In the genomic region with DNA sequence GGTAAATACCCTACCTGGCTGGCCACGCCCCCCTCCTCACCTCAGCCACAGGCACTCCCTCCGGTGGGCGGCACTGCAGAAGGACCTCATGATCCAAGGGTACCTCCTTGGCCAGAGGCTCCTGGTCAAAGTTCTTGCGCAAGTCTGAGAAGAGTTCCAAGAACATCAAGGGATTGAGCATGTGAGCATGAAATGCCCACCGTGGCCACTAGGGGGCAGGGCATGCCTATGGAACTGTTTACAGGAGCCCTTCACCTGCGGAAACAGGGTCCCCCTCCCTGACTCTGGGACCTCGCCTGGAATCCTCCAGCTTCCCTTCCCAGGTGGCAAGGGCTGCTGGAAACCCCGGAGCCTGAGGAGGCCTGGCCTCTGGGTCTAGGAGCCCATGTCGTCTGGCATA, we compare ENCODE assay signal across 8 mouse cellular contexts. TPM values are rescaled to one million over a fixed set of nuclear protein-coding genes. Genes with fewer than 3 reads are reported as not detected.
DNase-seq lines count a peak whose midpoint lies in the region; ATAC-seq and TF ChIP-seq lines count a peak whose summit lies in the region.

No protein-coding gene starts in this region.

- H3K27me3 ChIP-seq in E14TG2a.4 (ENCODE audit: insufficient read depth, low read length), result peaks cover 30% of the 10 kb centered on the region
- H3K27me3 ChIP-seq in forebrain, embryonic 11.5 days (ENCODE audit: control insufficient read depth, insufficient read depth, low read length), result no peaks in the 10 kb centered on the region
- no peaks in the 10 kb centered on the region for H3K27me3 ChIP-seq in heart, embryonic 16.5 days (ENCODE audit: control insufficient read depth, insufficient read depth, low read length)
- no peaks in the 10 kb centered on the region for H3K27me3 ChIP-seq in liver, embryonic 14.5 days (ENCODE audit: control insufficient read depth, insufficient read depth, low read length)
- H3K27me3 ChIP-seq in neural tube, embryonic 15.5 days (replicated peaks), result no peaks in the 10 kb centered on the region
- H3K27me3 ChIP-seq in thymus, adult 2 months (ENCODE audit: control insufficient read depth, insufficient read depth, low read length), result no peaks in the 10 kb centered on the region

- H3K36me3 ChIP-seq in E14TG2a.4 (ENCODE audit: insufficient read depth, low read length), result no peaks in the 10 kb centered on the region
- no peaks in the 10 kb centered on the region for H3K36me3 ChIP-seq in forebrain, embryonic 11.5 days (ENCODE audit: control insufficient read depth, insufficient read depth, low read length)
- H3K36me3 ChIP-seq in heart, embryonic 16.5 days (ENCODE audit: control insufficient read depth, insufficient read depth), result peaks cover 14% of the 10 kb centered on the region
- H3K36me3 ChIP-seq in liver, embryonic 14.5 days (replicated peaks; ENCODE audit: control insufficient read depth, insufficient read depth, low read depth), result no peaks in the 10 kb centered on the region
- H3K36me3 ChIP-seq in neural tube, embryonic 15.5 days, result no peaks in the 10 kb centered on the region
- no peaks in the 10 kb centered on the region for H3K36me3 ChIP-seq in thymus, adult 2 months (ENCODE audit: control insufficient read depth, insufficient read depth, low read length)

- H3K4me1 ChIP-seq in E14TG2a.4 (replicated peaks; ENCODE audit: low read depth, low read length), result peaks cover 77% of the 10 kb centered on the region
- peaks cover 2% of the 10 kb centered on the region for H3K4me1 ChIP-seq in forebrain, embryonic 11.5 days (replicated peaks; ENCODE audit: control insufficient read depth, insufficient read depth, low read length)
- H3K4me1 ChIP-seq in heart, embryonic 16.5 days (ENCODE audit: control insufficient read depth, insufficient read depth, low read length), result peaks cover 6% of the 10 kb centered on the region
- no peaks in the 10 kb centered on the region for H3K4me1 ChIP-seq in liver, embryonic 14.5 days (replicated peaks; ENCODE audit: control insufficient read depth in 2 of 2, insufficient read depth in 2 of 2, low read length in 1 of 2)
- H3K4me1 ChIP-seq in neural tube, embryonic 15.5 days, result peaks cover 6% of the 10 kb centered on the region; the same call in 1 of the 2 replicates
- H3K4me1 ChIP-seq in thymus, adult 2 months (replicated peaks; ENCODE audit: control insufficient read depth, insufficient read depth, low read length), result no peaks in the 10 kb centered on the region

- no peak for TF ChIP-seq EP300 in liver, embryonic 14.5 days (IDR thresholded peaks at IDR 0.05; ENCODE audit: low read depth)

- H3K27ac ChIP-seq in forebrain, embryonic 11.5 days (ENCODE audit: low read depth, low read length), result no peak overlapping the region
- no peak overlapping the region for H3K27ac ChIP-seq in heart, embryonic 16.5 days (ENCODE audit: low read length)
- no peak overlapping the region for H3K27ac ChIP-seq in liver, embryonic 14.5 days
- H3K27ac ChIP-seq in neural tube, embryonic 15.5 days (replicated peaks), result no peak overlapping the region
- no peak overlapping the region for H3K27ac ChIP-seq in thymus, adult 2 months (ENCODE audit: control insufficient read depth, insufficient read depth, low read length)

- ATAC-seq in forebrain, embryonic 11.5 days (replicated peaks; ENCODE audit: low FRiP score), result peak; percentile 55; the same call in 1 of the 2 replicates
- ATAC-seq in heart, embryonic 16.5 days (replicated peaks; ENCODE audit: extremely low read depth, insufficient read depth, low FRiP score), result peak; percentile 59
- ATAC-seq in liver, embryonic 14.5 days (ENCODE audit: insufficient read depth), result no peak
- peak; percentile 64 for ATAC-seq in neural tube, embryonic 15.5 days (ENCODE audit: low FRiP score)

- H3K4me3 ChIP-seq in E14TG2a.4 (replicated peaks; ENCODE audit: low read length), result peak overlapping the region; percentile 57
- no peak overlapping the region for H3K4me3 ChIP-seq in forebrain, embryonic 11.5 days (ENCODE audit: low read depth, low read length)
- no peak overlapping the region for H3K4me3 ChIP-seq in heart, embryonic 16.5 days (ENCODE audit: low read length)
- no peak overlapping the region for H3K4me3 ChIP-seq in liver, embryonic 14.5 days (ENCODE audit: insufficient read depth in 1 of 2, low read depth in 2 of 2, low read length in 2 of 2)
- no peak overlapping the region for H3K4me3 ChIP-seq in neural tube, embryonic 15.5 days (replicated peaks)
- no peak overlapping the region for H3K4me3 ChIP-seq in thymus, adult 2 months (ENCODE audit: control insufficient read depth, insufficient read depth, low read length)

- no peak for TF ChIP-seq POLR2A in thymus, adult 2 months (IDR thresholded peaks at IDR 0.05; ENCODE audit: control insufficient read depth, extremely low read depth, insufficient read depth, low read length, poor library complexity)

- WGBS in forebrain, embryonic 11.5 days, result 14% methylated on average over 9 of the region's 9 CpGs
- WGBS in heart, embryonic 16.5 days, result 12% methylated on average over 9 of the region's 9 CpGs
- 10% methylated on average over 9 of the region's 9 CpGs for WGBS in liver, embryonic 14.5 days (ENCODE audit: insufficient replicate concordance)
- WGBS in neural tube, embryonic 15.5 days, result 11% methylated on average over 9 of the region's 9 CpGs
- 11% methylated on average over 9 of the region's 9 CpGs for whole genome bisulfite sequencing in thymus, adult 2 months

- peak; percentile 23 for DNase-seq in c-Kit-positive CD71-positive TER-119-negative erythroid progenitor cells, embryonic 14.5 days (ENCODE audit: low read depth)
- peak; percentile 92 for DNase-seq in forebrain, embryonic 11.5 days (ENCODE audit: low spot score)
- peak; percentile 83 for DNase-seq in kidney, postnatal 14 days
- peak; percentile 13 to 24 (median 24) for DNase-seq in liver, embryonic 14.5 days (ENCODE audit: low read depth in 3 of 3, low spot score in 3 of 3)
- peak; percentile 73 for DNase-seq in thymus, adult 2 months

- H3K9me3 ChIP-seq in E14TG2a.4 (ENCODE audit: low read length), result no peaks in the 10 kb centered on the region
- no peaks in the 10 kb centered on the region for H3K9me3 ChIP-seq in forebrain, embryonic 11.5 days (ENCODE audit: control insufficient read depth, low read length)
- no peaks in the 10 kb centered on the region for H3K9me3 ChIP-seq in heart, embryonic 16.5 days (replicated peaks; ENCODE audit: control insufficient read depth, low read length)
- no peaks in the 10 kb centered on the region for H3K9me3 ChIP-seq in liver, embryonic 14.5 days (ENCODE audit: control insufficient read depth, low read length)
- no peaks in the 10 kb centered on the region for H3K9me3 ChIP-seq in neural tube, embryonic 15.5 days (replicated peaks)

- no peak overlapping the region for H3K9ac ChIP-seq in forebrain, embryonic 11.5 days (ENCODE audit: low read length)
- no peak overlapping the region for H3K9ac ChIP-seq in heart, embryonic 16.5 days (ENCODE audit: low read length)
- no peak overlapping the region for H3K9ac ChIP-seq in liver, embryonic 14.5 days (replicated peaks)
- no peak overlapping the region for H3K9ac ChIP-seq in neural tube, embryonic 15.5 days (replicated peaks)

- peak; percentile 83 for TF ChIP-seq CTCF in E14TG2a.4 (conservative IDR thresholded peaks at IDR 0.05; ENCODE audit: low read length)
- peak; percentile 96 for TF ChIP-seq CTCF in liver, embryonic 14.5 days (IDR thresholded peaks at IDR 0.05; ENCODE audit: low read depth)
- TF ChIP-seq CTCF in thymus, adult 2 months (IDR thresholded peaks at IDR 0.05; ENCODE audit: borderline replicate concordance, control insufficient read depth, extremely low read depth, insufficient read depth, low read length, poor library complexity), result peak; percentile 88; the same call in 1 of the 2 replicates

- no peak overlapping the region for H3K4me2 ChIP-seq in forebrain, embryonic 11.5 days (ENCODE audit: low read depth, low read length, severe bottlenecking)
- H3K4me2 ChIP-seq in heart, embryonic 16.5 days (ENCODE audit: low read depth, low read length), result peak overlapping the region; percentile 17; the same call in 1 of the 2 replicates
- H3K4me2 ChIP-seq in liver, embryonic 14.5 days (ENCODE audit: low read depth), result no peak overlapping the region
- H3K4me2 ChIP-seq in neural tube, embryonic 15.5 days, result peak overlapping the region; percentile 47

RNA-seq across cellular contexts. Expression of a gene that starts 27.0 kb away (rescaled TPM):
- polyA plus RNA-seq in forebrain, embryonic 11.5 days (2014; fragmentation: Nextera tagmentation; extraction: Ambion mirVana), result 8.0 and 8.9 TPM in 2 replicates
- 6.6 and 8.0 TPM in 2 replicates for polyA plus RNA-seq in heart, embryonic 16.5 days (2015; fragmentation: Nextera tagmentation; extraction: Ambion mirVana)
- polyA plus RNA-seq in liver, embryonic 14.5 days (2012; rRNA removed), result 1.7 and 1.9 TPM in 2 replicates
- polyA plus RNA-seq in liver, embryonic 14.5 days (2014; fragmentation: Nextera tagmentation; extraction: Ambion mirVana), result 2.1 and 3.3 TPM in 2 replicates
- polyA plus RNA-seq in neural tube, embryonic 15.5 days (2015; fragmentation: Nextera tagmentation; extraction: Ambion mirVana), result 12.6 and 13.2 TPM in 2 replicates
- 33.9 and 43.2 TPM in 2 replicates for polyA plus RNA-seq in thymus, adult 2 months (2012; rRNA removed)

RNA-seq across cellular contexts. Expression of a gene that starts 51.8 kb away (rescaled TPM):
- polyA plus RNA-seq in forebrain, embryonic 11.5 days (2014; fragmentation: Nextera tagmentation; extraction: Ambion mirVana), result 4.0 TPM in 2 replicates
- polyA plus RNA-seq in heart, embryonic 16.5 days (2015; fragmentation: Nextera tagmentation; extraction: Ambion mirVana), result 10.0 and 12.5 TPM in 2 replicates
- 0.44 and 0.52 TPM in 2 replicates for polyA plus RNA-seq in liver, embryonic 14.5 days (2012; rRNA removed)
- polyA plus RNA-seq in liver, embryonic 14.5 days (2014; fragmentation: Nextera tagmentation; extraction: Ambion mirVana), result 0.16 and 0.18 TPM in 2 replicates
- 2.3 and 2.8 TPM in 2 replicates for polyA plus RNA-seq in neural tube, embryonic 15.5 days (2015; fragmentation: Nextera tagmentation; extraction: Ambion mirVana)
- 3.6 and 4.0 TPM in 2 replicates for polyA plus RNA-seq in thymus, adult 2 months (2012; rRNA removed)

Comparison
In these comparisons a context has a peak if more than half of its experiments do, and no peak if none do; other contexts are left out.
1. DNase-seq: peak in every context shown above with its lines; median percentile 92 in forebrain, embryonic 11.5 days; 83 in kidney, postnatal 14 days; 73 in thymus, adult 2 months; 24 in liver, embryonic 14.5 days; 23 in c-Kit-positive CD71-positive TER-119-negative erythroid progenitor cells, embryonic 14.5 days.
2. H3K4me2 ChIP-seq: peak in heart, embryonic 16.5 days (single experiment) and neural tube, embryonic 15.5 days (single experiment); none in forebrain, embryonic 11.5 days (single experiment) and liver, embryonic 14.5 days (single experiment).
3. Peak in every context shown above with its lines, with median percentiles within 50 percentile points of each other: CTCF ChIP-seq.